Comparison of ENCODE assay signal across 11 mouse cellular contexts in genomic region chr14:46436471-46437090, GRCm38 (mm10). TPM values are rescaled to one million over a fixed set of nuclear protein-coding genes. Genes with fewer than 3 reads are reported as not detected.
DNase-seq lines count a peak whose midpoint lies in the region; ATAC-seq lines count a peak whose summit lies in the region.
"Had no signal": no experiment of that assay in that cellular context is flagged by ENCODE, and none has a peak within 500 bp of the region (broad histone marks: within the 10 kb centered on the region; RNA-seq: fewer than 3 reads in every experiment).

No protein-coding gene starts in this region.

- no peak for DNase-seq in heart, postnatal 14 days
- peak; percentile 84 for DNase-seq in midbrain, embryonic 11.5 days (ENCODE audit: low spot score, missing footprints)
- no peak for DNase-seq in midbrain, embryonic 14.5 days
- DNase-seq in kidney, postnatal 14 days, result peak; percentile 13
- DNase-seq in yolk sac, embryonic 10.5 days (ENCODE audit: low spot score), result peak; percentile 70
- no peak for DNase-seq in gastrocnemius, postnatal 4 days (ENCODE audit: low spot score in 2 of 2)
- DNase-seq: liver had no signal

- H3K36me3 ChIP-seq in heart, embryonic 13.5 days, result no peaks in the 10 kb centered on the region
- H3K36me3 ChIP-seq in midbrain, embryonic 11.5 days (ENCODE audit: control insufficient read depth, insufficient read depth, low read length), result no peaks in the 10 kb centered on the region
- H3K36me3 ChIP-seq in midbrain, embryonic 14.5 days (ENCODE audit: control insufficient read depth, insufficient read depth, low read length), result no peaks in the 10 kb centered on the region
- H3K36me3 ChIP-seq: forebrain, embryonic 12.5 days; hindbrain, embryonic 15.5 days had no signal

- H3K4me2 ChIP-seq in heart, embryonic 13.5 days, result peak overlapping the region; percentile 45
- no peak overlapping the region for H3K4me2 ChIP-seq in midbrain, embryonic 11.5 days
- no peak overlapping the region for H3K4me2 ChIP-seq in midbrain, embryonic 14.5 days (ENCODE audit: low read length)
- H3K4me2 ChIP-seq: forebrain, embryonic 12.5 days; hindbrain, embryonic 15.5 days had no signal

- H3K9ac ChIP-seq in heart, embryonic 13.5 days, result peak overlapping the region; percentile 33; the same call in 1 of the 2 replicates
- H3K9ac ChIP-seq in midbrain, embryonic 11.5 days (ENCODE audit: low read length), result no peak overlapping the region
- H3K9ac ChIP-seq in midbrain, embryonic 14.5 days (replicated peaks; ENCODE audit: low read length), result no peak overlapping the region
- H3K9ac ChIP-seq: forebrain, embryonic 12.5 days; hindbrain, embryonic 15.5 days had no signal

- no peaks in the 10 kb centered on the region for H3K9me3 ChIP-seq in heart, embryonic 13.5 days
- H3K9me3 ChIP-seq in midbrain, embryonic 11.5 days (ENCODE audit: control insufficient read depth, low read length), result no peaks in the 10 kb centered on the region
- H3K9me3 ChIP-seq in midbrain, embryonic 14.5 days (ENCODE audit: control insufficient read depth, low read length), result no peaks in the 10 kb centered on the region
- H3K9me3 ChIP-seq: forebrain, embryonic 12.5 days; hindbrain, embryonic 15.5 days had no signal

- H3K27ac ChIP-seq in heart, embryonic 13.5 days (replicated peaks), result peak overlapping the region; percentile 21; the same call in 1 of the 2 replicates
- H3K27ac ChIP-seq in midbrain, embryonic 11.5 days (ENCODE audit: low read depth, low read length), result no peak overlapping the region
- no peak overlapping the region for H3K27ac ChIP-seq in midbrain, embryonic 14.5 days (replicated peaks; ENCODE audit: low read depth, low read length)
- H3K27ac ChIP-seq: forebrain, embryonic 12.5 days; hindbrain, embryonic 15.5 days had no signal

- WGBS in heart, embryonic 13.5 days, result 12% methylated on average over 9 of the region's 9 CpGs
- 10% methylated on average over 9 of the region's 9 CpGs for WGBS in midbrain, embryonic 11.5 days
- 11% methylated on average over 9 of the region's 9 CpGs for WGBS in midbrain, embryonic 14.5 days

- H3K4me1 ChIP-seq in heart, embryonic 13.5 days, result peaks cover 20% of the 10 kb centered on the region
- H3K4me1 ChIP-seq in midbrain, embryonic 11.5 days (ENCODE audit: control insufficient read depth, insufficient read depth, low read length), result no peaks in the 10 kb centered on the region
- H3K4me1 ChIP-seq in midbrain, embryonic 14.5 days (ENCODE audit: control insufficient read depth, insufficient read depth, low read length), result no peaks in the 10 kb centered on the region
- H3K4me1 ChIP-seq: forebrain, embryonic 12.5 days; hindbrain, embryonic 15.5 days had no signal

- no peak overlapping the region for H3K4me3 ChIP-seq in heart, embryonic 13.5 days
- H3K4me3 ChIP-seq in midbrain, embryonic 11.5 days (ENCODE audit: low read depth, low read length), result no peak overlapping the region
- H3K4me3 ChIP-seq in midbrain, embryonic 14.5 days (replicated peaks; ENCODE audit: low read depth, low read length), result no peak overlapping the region
- H3K4me3 ChIP-seq: forebrain, embryonic 12.5 days; hindbrain, embryonic 15.5 days had no signal

- ATAC-seq in heart, embryonic 13.5 days (ENCODE audit: extremely low read depth, insufficient number of reproducible peaks, low FRiP score, low TSS enrichment), result no peak
- ATAC-seq in midbrain, embryonic 11.5 days (ENCODE audit: low FRiP score), result no peak
- ATAC-seq in midbrain, embryonic 14.5 days (ENCODE audit: low FRiP score, low TSS enrichment), result no peak
- ATAC-seq in erythroblast, adult 5-6 weeks (replicated peaks; ENCODE audit: low FRiP score, poor library complexity, severe bottlenecking), result no peak

- intact Hi-C loops in heart, postnatal 14 days (cut with DNase I), result no loop called here

- no peaks in the 10 kb centered on the region for H3K27me3 ChIP-seq in heart, embryonic 13.5 days (replicated peaks)
- no peaks in the 10 kb centered on the region for H3K27me3 ChIP-seq in midbrain, embryonic 11.5 days (ENCODE audit: control insufficient read depth, insufficient read depth, low read length)
- no peaks in the 10 kb centered on the region for H3K27me3 ChIP-seq in midbrain, embryonic 14.5 days (ENCODE audit: control insufficient read depth, insufficient read depth, low read length)
- H3K27me3 ChIP-seq: forebrain, embryonic 12.5 days; hindbrain, embryonic 15.5 days had no signal

RNA-seq across cellular contexts. Expression of gene Bmp4, which starts 46.1 kb away (rescaled TPM):
- 23.7 and 23.9 TPM in 2 replicates for polyA plus RNA-seq in heart, embryonic 13.5 days (2015; fragmentation: Nextera tagmentation; extraction: Ambion mirVana)
- 10 to 100 TPM; 12.1 to 15.4 TPM for total RNA-seq in heart, postnatal 14 days (2021)
- 4.7 and 6.8 TPM in 2 replicates for polyA plus RNA-seq in midbrain, embryonic 11.5 days (2014; fragmentation: Nextera tagmentation; extraction: Ambion mirVana)
- 1.2 and 1.7 TPM in 2 replicates for polyA plus RNA-seq in midbrain, embryonic 14.5 days (2014; fragmentation: Nextera tagmentation; extraction: Ambion mirVana)
- total RNA-seq in erythroblast, adult 5-6 weeks (2015; ENCODE audit: low replicate concordance), result 1.3 and 4.2 TPM in 2 replicates
- total RNA-seq in erythroblast, adult 5-6 weeks (2017; ENCODE audit: low replicate concordance), result not detected in 2 replicates
- total RNA-seq in gastrocnemius, postnatal 4 days (2021), result 10 to 100 TPM; 19.5 to 34.7 TPM

RNA-seq across cellular contexts. Expression of gene Gm15217, which starts 57.4 kb away (rescaled TPM):
- polyA plus RNA-seq in heart, embryonic 13.5 days (2015; fragmentation: Nextera tagmentation; extraction: Ambion mirVana), result not detected in 2 replicates
- not detected for total RNA-seq in heart, postnatal 14 days (2021)
- polyA plus RNA-seq in midbrain, embryonic 11.5 days (2014; fragmentation: Nextera tagmentation; extraction: Ambion mirVana), result not detected in 2 replicates
- not detected in 2 replicates for polyA plus RNA-seq in midbrain, embryonic 14.5 days (2014; fragmentation: Nextera tagmentation; extraction: Ambion mirVana)
- not detected in 2 replicates for total RNA-seq in erythroblast, adult 5-6 weeks (2015; ENCODE audit: low replicate concordance)
- total RNA-seq in erythroblast, adult 5-6 weeks (2017; ENCODE audit: low replicate concordance), result not detected in 2 replicates
- total RNA-seq in gastrocnemius, postnatal 4 days (2021), result not detected
- polyA plus RNA-seq: forebrain, embryonic 12.5 days; hindbrain, embryonic 15.5 days had no signal

Comparison
In these comparisons a context has a peak if more than half of its experiments do, and no peak if none do; other contexts are left out.
1. DNase-seq: peak in midbrain, embryonic 11.5 days (single experiment), kidney, postnatal 14 days (single experiment) and yolk sac, embryonic 10.5 days (single experiment); none in heart, postnatal 14 days (0 of 2), midbrain, embryonic 14.5 days (single experiment) and gastrocnemius, postnatal 4 days (0 of 2).